8 mouse cellular contexts compared by ENCODE assay signal in genomic region chr13:98496917-98497870, GRCm38 (mm10). TPM values are rescaled to one million over a fixed set of nuclear protein-coding genes. Genes with fewer than 3 reads are reported as not detected.
DNase-seq lines count a peak whose midpoint lies in the region; ATAC-seq and TF ChIP-seq lines count a peak whose summit lies in the region.

No protein-coding gene starts in this region.

- no peaks in the 10 kb centered on the region for H3K36me3 ChIP-seq in liver, embryonic 14.5 days (replicated peaks; ENCODE audit: control insufficient read depth, insufficient read depth, low read depth)
- H3K36me3 ChIP-seq in liver, embryonic 12.5 days: no peaks in the 10 kb centered on the region
- H3K36me3 ChIP-seq in forebrain, embryonic 12.5 days (replicated peaks): no peaks in the 10 kb centered on the region

- no peak overlapping the region for H3K4me3 ChIP-seq in liver, embryonic 14.5 days (ENCODE audit: insufficient read depth in 1 of 2, low read depth in 2 of 2, low read length in 2 of 2)
- no peak overlapping the region for H3K4me3 ChIP-seq in liver, embryonic 12.5 days
- H3K4me3 ChIP-seq in forebrain, embryonic 12.5 days (replicated peaks): no peak overlapping the region

- H3K4me1 ChIP-seq in liver, embryonic 14.5 days (replicated peaks; ENCODE audit: control insufficient read depth in 2 of 2, insufficient read depth in 2 of 2, low read length in 1 of 2): no peaks in the 10 kb centered on the region
- no peaks in the 10 kb centered on the region for H3K4me1 ChIP-seq in liver, embryonic 12.5 days
- H3K4me1 ChIP-seq in forebrain, embryonic 12.5 days: peaks cover 17% of the 10 kb centered on the region

- H3K4me2 ChIP-seq in liver, embryonic 14.5 days (ENCODE audit: low read depth): no peak overlapping the region
- H3K4me2 ChIP-seq in liver, embryonic 12.5 days: no peak overlapping the region
- H3K4me2 ChIP-seq in forebrain, embryonic 12.5 days: peak overlapping the region; percentile 9; the same call in 1 of the 2 replicates

- H3K27me3 ChIP-seq in liver, embryonic 14.5 days (ENCODE audit: control insufficient read depth, insufficient read depth, low read length): peaks cover 24% of the 10 kb centered on the region
- H3K27me3 ChIP-seq in liver, embryonic 12.5 days (replicated peaks): peaks cover 64% of the 10 kb centered on the region
- H3K27me3 ChIP-seq in forebrain, embryonic 12.5 days: peaks cover 83% of the 10 kb centered on the region

- H3K9ac ChIP-seq in liver, embryonic 14.5 days (replicated peaks): no peak overlapping the region
- no peak overlapping the region for H3K9ac ChIP-seq in liver, embryonic 12.5 days
- no peak overlapping the region for H3K9ac ChIP-seq in forebrain, embryonic 12.5 days

- no peak for ATAC-seq in liver, embryonic 14.5 days (ENCODE audit: insufficient read depth)
- no peak for ATAC-seq in liver, embryonic 12.5 days
- ATAC-seq in forebrain, embryonic 12.5 days (ENCODE audit: low FRiP score): peak; percentile 55

- no peak for TF ChIP-seq EP300 in liver, embryonic 14.5 days (IDR thresholded peaks at IDR 0.05; ENCODE audit: low read depth)

- DNase-seq in liver, embryonic 14.5 days (ENCODE audit: low read depth in 3 of 3, low spot score in 3 of 3): no peak
- peak; percentile 59 for DNase-seq in R1 (ENCODE audit: low read depth, low spot score)
- DNase-seq in kidney, postnatal 36 days: peak; percentile 74 to 75
- no peak for DNase-seq in urinary bladder, postnatal 4 days (ENCODE audit: low spot score in 2 of 2)
- DNase-seq in right cerebral cortex, postnatal 14 days: no peak
- no peak for DNase-seq in cerebellum, adult 9-10 months

- WGBS in liver, embryonic 14.5 days (ENCODE audit: insufficient replicate concordance): 33% methylated on average over 16 of the region's 16 CpGs
- 36% methylated on average over 16 of the region's 16 CpGs for WGBS in liver, embryonic 12.5 days (ENCODE audit: insufficient replicate concordance)
- 12% methylated on average over 16 of the region's 16 CpGs for WGBS in forebrain, embryonic 12.5 days

- H3K9me3 ChIP-seq in liver, embryonic 14.5 days (ENCODE audit: control insufficient read depth, low read length): no peaks in the 10 kb centered on the region; the same call in 1 of the 2 replicates
- 0 out of 2 replicates have a peak, but pooled peaks cover 3% of the 10 kb centered on the region for H3K9me3 ChIP-seq in liver, embryonic 12.5 days (replicated peaks)
- H3K9me3 ChIP-seq in forebrain, embryonic 12.5 days: no peaks in the 10 kb centered on the region

- TF ChIP-seq CTCF in liver, embryonic 14.5 days (IDR thresholded peaks at IDR 0.05; ENCODE audit: low read depth): peak; percentile 37; the same call in 1 of the 2 replicates

- no peak overlapping the region for H3K27ac ChIP-seq in liver, embryonic 14.5 days
- no peak overlapping the region for H3K27ac ChIP-seq in liver, embryonic 12.5 days
- no peak overlapping the region for H3K27ac ChIP-seq in forebrain, embryonic 12.5 days

RNA-seq across cellular contexts. Expression of gene Gm10320, which starts 5.4 kb away (rescaled TPM):
- polyA plus RNA-seq in liver, embryonic 14.5 days (2012; rRNA removed): 0.85 and 0.95 TPM in 2 replicates
- polyA plus RNA-seq in liver, embryonic 14.5 days (2014; fragmentation: Nextera tagmentation; extraction: Ambion mirVana): 0.96 and 1.1 TPM in 2 replicates
- 0.63 and 0.98 TPM in 2 replicates for polyA plus RNA-seq in liver, embryonic 12.5 days (2016; fragmentation: Nextera tagmentation; extraction: Ambion mirVana)
- 0.93 and 1.4 TPM in 2 replicates for polyA plus RNA-seq in forebrain, embryonic 12.5 days (2016; fragmentation: Nextera tagmentation; extraction: Ambion mirVana)

Comparison
In these comparisons a context has a peak if more than half of its experiments do, and no peak if none do; other contexts are left out.
1. DNase-seq: peak in R1 (single experiment) and kidney, postnatal 36 days (2 of 2); none in liver, embryonic 14.5 days (0 of 3), urinary bladder, postnatal 4 days (0 of 2), right cerebral cortex, postnatal 14 days (single experiment) and cerebellum, adult 9-10 months (single experiment).